Mouse (Mus musculus): ENCODE measurements around the gene Prdx3.

Prdx3 gene

DNA sequence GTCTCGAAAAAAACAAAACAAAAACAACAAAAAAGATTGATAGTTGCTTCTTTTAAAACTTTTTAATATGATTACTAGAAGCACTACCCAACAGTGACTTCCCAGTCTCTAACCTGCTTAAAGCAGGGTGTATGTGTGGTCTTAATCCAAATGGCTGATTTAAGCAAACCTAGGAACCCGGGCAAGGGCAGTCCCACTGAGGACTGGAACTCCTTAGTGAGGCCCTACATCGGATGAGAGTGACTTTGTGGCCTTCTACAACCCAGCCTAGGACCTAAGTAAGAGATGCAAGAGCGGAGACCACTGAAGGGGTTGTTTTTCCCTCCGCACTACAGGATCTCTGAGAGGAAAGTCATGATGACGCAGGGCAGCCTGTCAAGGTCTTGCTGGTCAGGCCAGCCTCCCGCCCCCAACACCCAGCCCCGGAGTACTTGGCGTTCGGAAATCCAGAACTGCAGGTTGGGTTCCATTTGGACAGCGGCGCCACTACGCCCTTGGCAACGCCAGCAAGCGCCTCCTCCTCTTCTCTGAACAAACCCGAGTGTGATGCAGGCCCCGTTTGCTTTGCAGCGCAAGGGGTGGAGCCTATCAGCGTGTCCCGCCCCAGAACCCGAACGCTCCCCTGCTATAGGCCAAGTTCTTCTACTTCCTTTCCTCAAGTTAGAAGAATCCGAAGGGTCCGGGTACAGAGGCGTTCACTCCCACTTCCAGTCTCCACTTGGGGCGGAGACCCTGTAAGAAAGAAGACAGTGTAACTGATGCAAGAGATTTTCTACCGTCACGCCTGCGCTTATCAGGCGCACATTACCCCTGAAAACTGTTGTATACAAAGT is 13.3 kb downstream of the Prdx3 start, which contains the start of gene Sfxn4:
Gene Sfxn4, minus strand, starts transcription at position 612 of the 833 bp plus-strand sequence.
- peak; percentile 96 for DNase-seq (ENCODE audit: low read depth)

DNA sequence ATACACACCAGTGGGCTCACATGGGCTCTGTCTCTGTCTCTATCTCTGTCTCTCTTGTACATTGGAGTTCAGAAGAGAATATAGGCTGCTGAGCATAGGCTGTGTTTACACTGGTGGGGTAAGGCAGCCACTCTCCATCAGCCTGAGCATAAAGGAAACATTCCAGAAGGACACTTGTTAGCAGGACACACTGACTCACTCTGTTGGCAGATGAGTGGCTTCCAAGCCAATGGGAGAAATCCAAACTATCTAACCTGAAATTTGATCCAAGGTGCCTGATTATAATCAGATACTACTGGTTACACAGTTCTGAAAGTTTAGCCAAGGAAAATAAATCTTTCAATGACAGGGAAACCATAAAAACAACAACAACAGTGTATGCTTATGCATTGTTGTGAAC is 28.6 kb downstream of the Prdx3 start:
- no peak for DNase-seq (ENCODE audit: low read depth)

GRCm38 (mm10) chr19:60843324-60843723 is 31.0 kb downstream of the Prdx3 start:
- no peak for DNase-seq (ENCODE audit: low read depth)

DNA sequence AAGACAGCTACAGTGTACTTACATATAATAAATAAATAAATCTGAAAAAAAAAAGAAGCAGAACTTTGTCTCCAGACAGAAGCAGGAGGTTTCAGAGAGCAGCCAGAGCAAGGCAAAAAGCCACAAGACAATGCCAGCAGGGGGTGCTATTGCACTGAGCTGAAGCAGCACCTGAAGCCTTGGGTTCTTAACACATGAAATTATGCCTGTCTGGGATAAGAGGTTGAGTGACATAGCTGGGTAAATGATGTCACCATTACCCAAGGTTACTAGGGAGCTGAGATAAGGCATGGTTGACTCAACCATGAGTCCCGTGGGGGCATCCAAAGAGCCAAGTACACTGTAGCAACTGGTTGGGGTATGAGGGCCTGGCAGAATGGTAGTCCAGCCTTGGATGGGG is 36.6 kb downstream of the Prdx3 start:
- DNase-seq (ENCODE audit: low read depth), result peak; percentile 81

GRCm38 (mm10) chr19:60818677-60819076 is 55.7 kb downstream of the Prdx3 start:
- DNase-seq (ENCODE audit: low read depth), result peak; percentile 54
